13 mouse cellular contexts compared by ENCODE assay signal in the genomic region with DNA sequence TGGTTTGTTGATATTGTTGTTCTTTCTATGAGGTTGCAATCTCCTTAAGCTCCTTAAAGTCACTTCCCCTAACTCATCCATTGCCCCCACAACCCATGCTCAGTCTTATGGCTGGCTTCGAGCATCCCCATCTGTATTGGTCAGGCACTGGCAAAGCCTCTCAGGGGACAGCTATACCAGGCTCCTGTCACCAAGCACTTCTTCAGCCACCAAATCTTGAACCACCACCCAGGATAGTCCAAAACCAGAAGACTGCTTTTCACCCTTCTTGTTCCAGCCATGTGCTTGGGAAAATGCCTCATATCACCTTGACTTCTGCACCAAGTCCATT. TPM values are rescaled to one million over a fixed set of nuclear protein-coding genes. Genes with fewer than 3 reads are reported as not detected.
DNase-seq lines count a peak whose midpoint lies in the region; ATAC-seq lines count a peak whose summit lies in the region.
"Had no signal": no experiment of that assay in that cellular context is flagged by ENCODE, and none has a peak within 500 bp of the region (broad histone marks: within the 10 kb centered on the region; RNA-seq: fewer than 3 reads in every experiment).

No protein-coding gene starts in this region.

- peaks cover 29% of the 10 kb centered on the region for H3K4me1 ChIP-seq in heart, embryonic 10.5 days
- peaks cover 7% of the 10 kb centered on the region for H3K4me1 ChIP-seq in kidney, embryonic 15.5 days
- H3K4me1 ChIP-seq in midbrain, embryonic 12.5 days: no peaks in the 10 kb centered on the region
- no peaks in the 10 kb centered on the region for H3K4me1 ChIP-seq in midbrain, embryonic 15.5 days
- no peaks in the 10 kb centered on the region for H3K4me1 ChIP-seq in forebrain, embryonic 15.5 days

- peak; percentile 34; the same call in 1 of the 2 replicates for ATAC-seq in kidney, embryonic 15.5 days (replicated peaks; ENCODE audit: low FRiP score)
- ATAC-seq in midbrain, embryonic 12.5 days (ENCODE audit: low FRiP score, low read depth): peak; percentile 65; the same call in 1 of the 2 replicates
- no peak for ATAC-seq in midbrain, embryonic 15.5 days (replicated peaks)
- ATAC-seq in forebrain, embryonic 15.5 days (replicated peaks): peak; percentile 13; the same call in 1 of the 2 replicates

- H3K36me3 ChIP-seq in heart, embryonic 10.5 days: peaks cover 41% of the 10 kb centered on the region
- H3K36me3 ChIP-seq in kidney, embryonic 15.5 days: peaks cover 26% of the 10 kb centered on the region
- no peaks in the 10 kb centered on the region for H3K36me3 ChIP-seq in midbrain, embryonic 12.5 days
- no peaks in the 10 kb centered on the region for H3K36me3 ChIP-seq in midbrain, embryonic 15.5 days (replicated peaks)
- H3K36me3 ChIP-seq in forebrain, embryonic 15.5 days: no peaks in the 10 kb centered on the region

- peak overlapping the region; percentile 87 for H3K27ac ChIP-seq in heart, embryonic 10.5 days
- no peak overlapping the region for H3K27ac ChIP-seq in kidney, embryonic 15.5 days
- no peak overlapping the region for H3K27ac ChIP-seq in midbrain, embryonic 12.5 days (replicated peaks)
- H3K27ac ChIP-seq in midbrain, embryonic 15.5 days: no peak overlapping the region
- no peak overlapping the region for H3K27ac ChIP-seq in forebrain, embryonic 15.5 days (replicated peaks)
- H3K27ac ChIP-seq: liver, embryonic 14.5 days had no signal

- H3K4me3 ChIP-seq in heart, embryonic 10.5 days: no peak overlapping the region
- H3K4me3 ChIP-seq in kidney, embryonic 15.5 days (replicated peaks): no peak overlapping the region
- no peak overlapping the region for H3K4me3 ChIP-seq in midbrain, embryonic 12.5 days
- no peak overlapping the region for H3K4me3 ChIP-seq in midbrain, embryonic 15.5 days
- no peak overlapping the region for H3K4me3 ChIP-seq in forebrain, embryonic 15.5 days

- DNase-seq in heart, embryonic 10.5 days (ENCODE audit: low spot score): no peak
- DNase-seq in heart, adult 8-10 months (ENCODE audit: low spot score): no peak
- DNase-seq in kidney, adult 9 months: no peak
- DNase-seq in left cerebral cortex, postnatal 4 days: no peak

- intact Hi-C loops in left cerebral cortex, postnatal 4 days (cut with DNase I): no loop called here

- H3K4me2 ChIP-seq in kidney, embryonic 15.5 days: no peak overlapping the region
- H3K4me2 ChIP-seq in midbrain, embryonic 12.5 days (replicated peaks): no peak overlapping the region
- H3K4me2 ChIP-seq in midbrain, embryonic 15.5 days: no peak overlapping the region
- H3K4me2 ChIP-seq in forebrain, embryonic 15.5 days (replicated peaks): no peak overlapping the region

- H3K9me3 ChIP-seq in heart, embryonic 10.5 days: no peaks in the 10 kb centered on the region
- 0 out of 2 replicates have a peak, but pooled peaks cover 4% of the 10 kb centered on the region for H3K9me3 ChIP-seq in kidney, embryonic 15.5 days (replicated peaks)
- no peaks in the 10 kb centered on the region for H3K9me3 ChIP-seq in midbrain, embryonic 12.5 days
- no peaks in the 10 kb centered on the region for H3K9me3 ChIP-seq in midbrain, embryonic 15.5 days
- no peaks in the 10 kb centered on the region for H3K9me3 ChIP-seq in forebrain, embryonic 15.5 days

- no peak overlapping the region for H3K9ac ChIP-seq in kidney, embryonic 15.5 days
- H3K9ac ChIP-seq in midbrain, embryonic 12.5 days (replicated peaks): no peak overlapping the region
- no peak overlapping the region for H3K9ac ChIP-seq in midbrain, embryonic 15.5 days
- no peak overlapping the region for H3K9ac ChIP-seq in forebrain, embryonic 15.5 days (replicated peaks)
- H3K9ac ChIP-seq: liver, embryonic 14.5 days had no signal

- WGBS in heart, embryonic 10.5 days: 86% methylated on average over 1 of the region's 1 CpGs
- WGBS in kidney, embryonic 15.5 days: 93% methylated on average over 1 of the region's 1 CpGs
- 86% methylated on average over 1 of the region's 1 CpGs for WGBS in midbrain, embryonic 12.5 days
- WGBS in midbrain, embryonic 15.5 days: 96% methylated on average over 1 of the region's 1 CpGs
- WGBS in forebrain, embryonic 15.5 days: 100% methylated on average over 1 of the region's 1 CpGs

- no peaks in the 10 kb centered on the region for H3K27me3 ChIP-seq in heart, embryonic 10.5 days (ENCODE audit: insufficient read depth, poor library complexity, severe bottlenecking)
- H3K27me3 ChIP-seq in kidney, embryonic 15.5 days: no peaks in the 10 kb centered on the region
- peaks cover 6% of the 10 kb centered on the region; the same call in 1 of the 2 replicates for H3K27me3 ChIP-seq in midbrain, embryonic 12.5 days
- no peaks in the 10 kb centered on the region for H3K27me3 ChIP-seq in midbrain, embryonic 15.5 days (replicated peaks)
- H3K27me3 ChIP-seq in forebrain, embryonic 15.5 days: no peaks in the 10 kb centered on the region
- H3K27me3 ChIP-seq: Patski had no signal

RNA-seq across cellular contexts. Expression of gene Igf2r, which starts 41.5 kb away (rescaled TPM):
- polyA plus RNA-seq in heart, embryonic 10.5 days (2016; fragmentation: Nextera tagmentation; extraction: Ambion mirVana): 141 and 272 TPM in 2 replicates
- 100 to 1,000 TPM; 103 to 124 (median 118) TPM for total RNA-seq in heart, adult 8-10 months (2022)
- 30.1 and 34.6 TPM in 2 replicates for polyA plus RNA-seq in kidney, embryonic 15.5 days (2015; fragmentation: Nextera tagmentation; extraction: Ambion mirVana)
- polyA plus RNA-seq in midbrain, embryonic 12.5 days (2016; fragmentation: Nextera tagmentation; extraction: Ambion mirVana): 20.4 and 20.7 TPM in 2 replicates
- polyA plus RNA-seq in midbrain, embryonic 15.5 days (2015; fragmentation: Nextera tagmentation; extraction: Ambion mirVana): 10.8 and 11.2 TPM in 2 replicates
- polyA plus RNA-seq in forebrain, embryonic 15.5 days (2015; fragmentation: Nextera tagmentation; extraction: Ambion mirVana): 10.8 and 11.0 TPM in 2 replicates
- total RNA-seq in left cerebral cortex, postnatal 4 days (2021): 10 to 100 TPM; 33.2 to 35.2 TPM

RNA-seq across cellular contexts. Expression of gene Mas1, which starts 57.0 kb away (rescaled TPM):
- 0.30 and 0.36 TPM in 2 replicates for polyA plus RNA-seq in heart, embryonic 10.5 days (2016; fragmentation: Nextera tagmentation; extraction: Ambion mirVana)
- 1 to 10 TPM in 2 of 4 experiments, under 1 TPM in 2; 0.31 to 1.3 (median 0.96) TPM for total RNA-seq in heart, adult 8-10 months (2022)
- 0.77 and 1.0 TPM in 2 replicates for polyA plus RNA-seq in kidney, embryonic 15.5 days (2015; fragmentation: Nextera tagmentation; extraction: Ambion mirVana)
- polyA plus RNA-seq in midbrain, embryonic 12.5 days (2016; fragmentation: Nextera tagmentation; extraction: Ambion mirVana): 0.20 and 0.55 TPM in 2 replicates
- polyA plus RNA-seq in midbrain, embryonic 15.5 days (2015; fragmentation: Nextera tagmentation; extraction: Ambion mirVana): 0.13 TPM in 1 of 2 replicates, not detected in the other
- 0.23 and 0.28 TPM in 2 replicates for polyA plus RNA-seq in forebrain, embryonic 15.5 days (2015; fragmentation: Nextera tagmentation; extraction: Ambion mirVana)
- 1 to 10 TPM; 3.4 to 9.2 TPM for total RNA-seq in left cerebral cortex, postnatal 4 days (2021)
- total RNA-seq: adrenal gland, postnatal 36 days; megakaryocyte progenitor cell, adult 5-6 weeks had no signal
- polyA plus RNA-seq: Patski; spleen, adult 2 months had no signal
